ENCODE assay signal across 28 mouse cellular contexts in genomic region chr2:29792772-29793487, GRCm38 (mm10). TPM values are rescaled to one million over a fixed set of nuclear protein-coding genes. Genes with fewer than 3 reads are reported as not detected.
"Had no signal": no experiment of that assay in that cellular context is flagged by ENCODE, and none has a peak within 500 bp of the region (broad histone marks: within the 10 kb centered on the region; RNA-seq: fewer than 3 reads in every experiment).

No protein-coding gene starts in this region.

- ATAC-seq: lung, postnatal 0 days; midbrain, embryonic 13.5 days; midbrain, embryonic 16.5 days had no signal

- H3K9me3 ChIP-seq: kidney, embryonic 15.5 days; limb, embryonic 10.5 days; limb, embryonic 13.5 days; liver, embryonic 13.5 days; megakaryocyte, embryonic 14.5 days; midbrain, embryonic 10.5 days; midbrain, embryonic 13.5 days; neural tube, embryonic 13.5 days; stomach, embryonic 15.5 days had no signal

- H3K4me3 ChIP-seq: kidney, embryonic 15.5 days; left cerebral cortex, adult 2 months; limb, embryonic 10.5 days; limb, embryonic 13.5 days; liver, embryonic 13.5 days; megakaryocyte, embryonic 14.5 days; midbrain, embryonic 10.5 days; midbrain, embryonic 13.5 days; myocyte; neural tube, embryonic 13.5 days; stomach, embryonic 15.5 days had no signal

- H3K27me3 ChIP-seq: kidney, embryonic 15.5 days; limb, embryonic 13.5 days; liver, embryonic 13.5 days; megakaryocyte, embryonic 14.5 days; midbrain, embryonic 13.5 days; neural tube, embryonic 13.5 days; stomach, embryonic 15.5 days had no signal

- H3K9ac ChIP-seq: kidney, embryonic 15.5 days; limb, embryonic 13.5 days; liver, embryonic 13.5 days; lung, embryonic 14.5 days; midbrain, embryonic 13.5 days; neural tube, embryonic 13.5 days; stomach, embryonic 15.5 days had no signal

- DNase-seq: kidney, adult 8-10 months; kidney, postnatal 10 days; kidney, postnatal 36 days; layer of hippocampus, postnatal 36 days; liver, embryonic 13.5 days; lung, embryonic 14.5 days; thymus, adult 18-20 months; thymus, postnatal 36 days had no signal

- H3K27ac ChIP-seq: kidney, embryonic 15.5 days; left cerebral cortex, adult 2 months; limb, embryonic 10.5 days; limb, embryonic 13.5 days; liver, embryonic 13.5 days; macrophage; midbrain, embryonic 10.5 days; midbrain, embryonic 13.5 days; neural tube, embryonic 13.5 days; stomach, embryonic 15.5 days had no signal

- H3K4me2 ChIP-seq: kidney, embryonic 15.5 days; limb, embryonic 13.5 days; liver, embryonic 13.5 days; lung, embryonic 14.5 days; midbrain, embryonic 13.5 days; neural tube, embryonic 13.5 days; stomach, embryonic 15.5 days had no signal

RNA-seq across cellular contexts. Expression of gene Coq4, which starts 5.6 kb away (rescaled TPM):
- total RNA-seq: monocyte, adult 5-6 weeks had no signal

RNA-seq across cellular contexts. Expression of gene Gm13547, which starts 33.8 kb away (rescaled TPM):
- total RNA-seq: layer of hippocampus, postnatal 10 days; layer of hippocampus, postnatal 36 days; left cerebral cortex, adult 2 months; left cerebral cortex, postnatal 14 days; liver, adult 2 months; monocyte, adult 5-6 weeks had no signal
- polyA plus RNA-seq: intestine, embryonic 14.5 days; kidney, embryonic 15.5 days; liver, adult 2 months; liver, embryonic 13.5 days; liver, embryonic 16.5 days; lung, embryonic 14.5 days; lung, postnatal 0 days; macrophage; midbrain, embryonic 16.5 days; myocyte; stomach, embryonic 15.5 days; urinary bladder, adult 2 months had no signal
